Mouse (Mus musculus): Measurements from ENCODE around the gene Plppr3.
A peak's percentile ranks its signal among the peaks of the same experiment; 100 is the strongest.

Plppr3 gene

GRCm38 (mm10) chr10:79864351-79865188 is 9.9 kb downstream of the Plppr3 start:
- no peak for DNase-seq

GRCm38 (mm10) chr10:79862925-79863324 is 11.5 kb downstream of the Plppr3 start:
- DNase-seq: no peak

- DNase-seq: no peak
These were observed 12.2 kb downstream of the Plppr3 start for GRCm38 (mm10) chr10:79862049-79862788.

- DNase-seq: peak; percentile 83
These were observed 13.0 kb downstream of the Plppr3 start for GRCm38 (mm10) chr10:79861230-79862048.

- DNase-seq: no peak
These were observed 14.1 kb downstream of the Plppr3 start for GRCm38 (mm10) chr10:79860079-79860911.

- DNase-seq: no peak
These were observed 15.3 kb downstream of the Plppr3 start for GRCm38 (mm10) chr10:79859116-79859515.

GRCm38 (mm10) chr10:79858416-79859074 is 15.9 kb downstream of the Plppr3 start:
- DNase-seq: peak; percentile 88

GRCm38 (mm10) chr10:79857894-79858293 is 16.5 kb downstream of the Plppr3 start:
- DNase-seq: no peak

GRCm38 (mm10) chr10:79857452-79857811 is 17.0 kb downstream of the Plppr3 start:
- DNase-seq: peak; percentile 91

GRCm38 (mm10) chr10:79856704-79857451 is 17.6 kb downstream of the Plppr3 start:
- DNase-seq: no peak

GRCm38 (mm10) chr10:79856280-79856679 is 18.2 kb downstream of the Plppr3 start:
- DNase-seq: no peak

GRCm38 (mm10) chr10:79855558-79856184 is 18.8 kb downstream of the Plppr3 start:
- peak; percentile 91 for DNase-seq

GRCm38 (mm10) chr10:79854801-79855541 is 19.5 kb downstream of the Plppr3 start:
- peak; percentile 82 for DNase-seq

- DNase-seq: peak; percentile 100
These were observed 20.3 kb downstream of the Plppr3 start, which contains the start of gene Ptbp1 for GRCm38 (mm10) chr10:79853860-79854795. TSS of gene Ptbp1 (plus strand) at chr10:79854427.

GRCm38 (mm10) chr10:79853392-79853791 is 21.0 kb downstream of the Plppr3 start:
- DNase-seq: peak; percentile 99

- DNase-seq: no peak
These were observed 21.6 kb downstream of the Plppr3 start for GRCm38 (mm10) chr10:79852827-79853226.

- peak; percentile 82 for DNase-seq
These were observed 22.2 kb downstream of the Plppr3 start for GRCm38 (mm10) chr10:79852107-79852789.

- DNase-seq: no peak
These were observed 22.8 kb downstream of the Plppr3 start for GRCm38 (mm10) chr10:79851653-79852052.
